Comparison of ENCODE assay signal across 9 mouse cellular contexts in the genomic region with DNA sequence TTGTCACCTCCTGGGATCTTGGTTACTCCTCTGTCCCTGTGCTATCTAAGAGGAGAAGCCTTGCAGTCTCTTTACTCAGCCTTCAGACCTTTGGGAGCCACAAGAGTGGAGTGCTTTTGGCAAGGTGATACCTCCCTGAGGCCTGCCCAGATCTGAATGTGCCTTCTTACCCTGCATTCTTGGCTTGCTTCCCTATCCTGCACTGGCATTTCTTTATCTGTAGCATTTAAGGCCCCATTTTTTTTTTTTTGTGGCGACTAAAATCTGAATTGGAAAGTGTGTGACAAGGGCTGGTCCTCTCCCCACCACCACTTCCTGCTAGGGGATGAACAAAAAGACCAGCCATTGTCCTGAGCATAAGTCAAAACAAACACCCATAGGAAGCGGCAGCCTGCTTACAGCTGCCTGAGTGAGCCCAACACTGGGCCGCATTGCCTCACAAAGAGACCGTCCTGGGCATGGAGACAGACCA.
DNase-seq lines count a peak whose midpoint lies in the region; ATAC-seq and TF ChIP-seq lines count a peak whose summit lies in the region.
"Had no signal": no experiment of that assay in that cellular context is flagged by ENCODE, and none has a peak within 500 bp of the region (broad histone marks: within the 10 kb centered on the region; RNA-seq: fewer than 3 reads in every experiment).

No protein-coding gene starts in this region.

- H3K4me1 ChIP-seq in heart, embryonic 11.5 days (ENCODE audit: control insufficient read depth, insufficient read depth, low read length): peaks cover 48% of the 10 kb centered on the region
- peaks cover 54% of the 10 kb centered on the region for H3K4me1 ChIP-seq in kidney, embryonic 16.5 days (ENCODE audit: insufficient read depth, low read length)

- H3K4me2 ChIP-seq in heart, embryonic 11.5 days: peak overlapping the region; percentile 43
- H3K4me2 ChIP-seq in kidney, embryonic 16.5 days (replicated peaks; ENCODE audit: low read depth, low read length): peak overlapping the region; percentile 43; the same call in 1 of the 2 replicates

- H3K27me3 ChIP-seq in heart, embryonic 11.5 days (ENCODE audit: control insufficient read depth, insufficient read depth, low read length): no peaks in the 10 kb centered on the region
- H3K27me3 ChIP-seq in kidney, embryonic 16.5 days (ENCODE audit: insufficient read depth, low read length): no peaks in the 10 kb centered on the region

- no peaks in the 10 kb centered on the region for H3K9me3 ChIP-seq in heart, embryonic 11.5 days (replicated peaks; ENCODE audit: control insufficient read depth, low read length)
- H3K9me3 ChIP-seq in kidney, embryonic 16.5 days (ENCODE audit: low read length): no peaks in the 10 kb centered on the region

- no peaks in the 10 kb centered on the region for H3K36me3 ChIP-seq in heart, embryonic 11.5 days (ENCODE audit: control insufficient read depth, insufficient read depth, low read length)
- H3K36me3 ChIP-seq in kidney, embryonic 16.5 days (ENCODE audit: insufficient read depth, low read length): no peaks in the 10 kb centered on the region

- ATAC-seq in heart, embryonic 11.5 days (replicated peaks; ENCODE audit: insufficient number of reproducible peaks, low FRiP score, low TSS enrichment): 0 out of 2 replicates have a peak, but pooled peaks have one; percentile 7
- peak; percentile 37; the same call in 1 of the 2 replicates for ATAC-seq in kidney, embryonic 16.5 days (ENCODE audit: low FRiP score, low TSS enrichment)
- peak; percentile 87 for ATAC-seq in megakaryocyte-erythroid progenitor cell, adult 5-6 weeks (replicated peaks; ENCODE audit: low FRiP score, low TSS enrichment, poor library complexity, severe bottlenecking)

- no peak overlapping the region for H3K4me3 ChIP-seq in heart, embryonic 11.5 days (ENCODE audit: low read depth, low read length)
- H3K4me3 ChIP-seq in kidney, embryonic 16.5 days (ENCODE audit: low read length): no peak overlapping the region
- H3K4me3 ChIP-seq: erythroblast, embryonic 14.5 days had no signal

- no peak for TF ChIP-seq CTCF in brain, embryonic 14.5 days (IDR thresholded peaks at IDR 0.05; ENCODE audit: borderline replicate concordance, extremely low read depth, insufficient read depth, insufficient read length)

- H3K9ac ChIP-seq in heart, embryonic 11.5 days (ENCODE audit: low read depth, low read length): no peak overlapping the region
- no peak overlapping the region for H3K9ac ChIP-seq in kidney, embryonic 16.5 days (replicated peaks; ENCODE audit: low read length)

- peak; percentile 47 for DNase-seq in adrenal gland, adult 2 months
- DNase-seq in adrenal gland, adult 18-20 months (ENCODE audit: low spot score in 2 of 2): no peak
- DNase-seq in brain, embryonic 14.5 days (ENCODE audit: low read depth): peak; percentile 69
- DNase-seq in urinary bladder, postnatal 10 days (ENCODE audit: low spot score): no peak
- DNase-seq in layer of hippocampus, postnatal 14 days (ENCODE audit: low spot score in 2 of 2): no peak

- no peak for TF ChIP-seq POLR2A in brain, embryonic 14.5 days (IDR thresholded peaks at IDR 0.05; ENCODE audit: borderline replicate concordance, extremely low read depth, insufficient read depth, insufficient read length, poor library complexity, severe bottlenecking)

- 53% methylated on average over 4 of the region's 4 CpGs for WGBS in heart, embryonic 11.5 days (ENCODE audit: insufficient replicate concordance)
- 55% methylated on average over 4 of the region's 4 CpGs for WGBS in kidney, embryonic 16.5 days

- H3K27ac ChIP-seq in heart, embryonic 11.5 days (ENCODE audit: low read depth, low read length): peak overlapping the region; percentile 69
- peak overlapping the region; percentile 89 for H3K27ac ChIP-seq in kidney, embryonic 16.5 days (ENCODE audit: low read length)

Comparison
In these comparisons a context has a peak if more than half of its experiments do, and no peak if none do; other contexts are left out.
1. DNase-seq: peak in adrenal gland, adult 2 months (single experiment) and brain, embryonic 14.5 days (single experiment); none in adrenal gland, adult 18-20 months (0 of 2), urinary bladder, postnatal 10 days (single experiment) and layer of hippocampus, postnatal 14 days (0 of 2).
2. ATAC-seq: peak in every context shown above with its lines; median percentile 87 in megakaryocyte-erythroid progenitor cell, adult 5-6 weeks; 37 in kidney, embryonic 16.5 days; 7 in heart, embryonic 11.5 days.